Mouse (Mus musculus): ENCODE measurements at regions not wholly inside any gene's neighbourhood (a gene's known extent, or its start where the extent isn't known, plus 50 kb on each side); places are given as distances from the start of the nearest gene placed in this dataset.
A peak's percentile ranks its signal among the peaks of the same experiment; 100 is the strongest.

DNA sequence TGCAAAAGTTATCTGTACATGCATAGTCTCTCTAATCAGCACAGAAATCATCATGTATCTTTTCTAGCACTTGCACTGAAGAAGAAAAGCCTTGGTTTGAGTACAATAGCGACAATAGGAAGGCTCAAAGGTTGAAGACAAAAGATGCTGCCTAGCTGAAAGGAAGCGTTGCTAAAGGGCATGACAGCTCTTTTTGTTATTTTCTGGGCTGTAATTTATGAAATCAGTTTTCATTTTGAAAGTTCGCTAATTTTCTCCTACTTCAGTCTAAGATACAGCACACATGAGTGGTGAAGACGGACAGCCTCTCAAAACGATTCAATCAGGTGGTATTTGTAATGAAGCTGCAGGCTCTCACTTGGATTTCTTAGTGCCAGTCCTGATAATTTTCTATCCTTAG is 124.4 kb upstream of the Zfp352 start:
- no peak for DNase-seq

- DNase-seq, result no peak
These were observed 109.8 kb upstream of the Zfp352 start for GRCm38 (mm10) chr4:90108858-90109257.

DNA sequence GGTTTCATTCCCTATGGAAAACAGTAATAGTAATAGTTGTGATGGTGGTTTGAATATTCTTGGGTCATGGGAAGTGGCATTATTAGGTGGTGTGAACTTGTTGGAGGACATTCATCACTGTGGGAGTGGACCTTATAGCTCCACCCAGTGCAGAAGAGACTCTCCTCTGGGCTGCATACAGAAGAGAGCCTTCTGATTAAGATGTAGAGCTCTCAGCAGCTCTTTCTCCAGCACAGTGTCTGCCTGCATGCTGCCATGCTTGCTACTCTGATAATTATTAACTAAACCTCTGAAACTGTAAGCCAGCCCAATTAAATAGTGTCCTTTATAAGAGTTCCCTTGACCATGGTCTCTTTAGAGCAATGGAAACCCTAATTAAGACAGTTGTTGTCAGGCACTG is 92.7 kb upstream of the Zfp352 start:
- DNase-seq, result no peak

GRCm38 (mm10) chr4:90144101-90144500 is 74.5 kb upstream of the Zfp352 start:
- peak; percentile 4 to 62 for DNase-seq
